Mouse (Mus musculus): Measurements from ENCODE around the gene Lmtk3. TPM values are rescaled to one million over a fixed set of nuclear protein-coding genes. Genes with fewer than 3 reads are reported as not detected.
A peak's percentile ranks its signal among the peaks of the same experiment; 100 is the strongest.

Gene Lmtk3
- polyA plus RNA-seq, 1 experiment from 2014 or later = 2.1 TPM

- H3K36me3 ChIP-seq (replicated peaks) = peaks cover 54% of the 10 kb centered on the region
- peaks cover 36% of the 10 kb centered on the region for H3K4me1 ChIP-seq
- H3K4me3 ChIP-seq = peak overlapping the region; percentile 37; the same call in 1 of the 2 replicates
- 37% methylated on average over 7 of the region's 7 CpGs for WGBS
- no peaks in the 10 kb centered on the region for H3K9me3 ChIP-seq
- DNase-seq (ENCODE audit: low spot score) = no peak
- peaks cover 60% of the 10 kb centered on the region for H3K27me3 ChIP-seq (replicated peaks; ENCODE audit: low read depth, poor library complexity, severe bottlenecking)
- no peak overlapping the region for H3K27ac ChIP-seq (replicated peaks)
Measured at GRCm38 (mm10) chr7:45800001-45800400, 16.5 kb downstream of the Lmtk3 start.

- no peak overlapping the region for H3K27ac ChIP-seq (replicated peaks)
- peak overlapping the region; percentile 37 for H3K4me3 ChIP-seq
- DNase-seq (ENCODE audit: low spot score) = peak; percentile 64
- peaks cover 54% of the 10 kb centered on the region for H3K27me3 ChIP-seq (replicated peaks; ENCODE audit: low read depth, poor library complexity, severe bottlenecking)
- H3K9me3 ChIP-seq = no peaks in the 10 kb centered on the region
- peaks cover 37% of the 10 kb centered on the region for H3K4me1 ChIP-seq
- 18% methylated on average over 25 of the region's 25 CpGs for WGBS
- H3K36me3 ChIP-seq (replicated peaks) = peaks cover 48% of the 10 kb centered on the region
Measured at GRCm38 (mm10) chr7:45800546-45801204, 17.1 kb downstream of the Lmtk3 start.

- Histone ChIP-seq H3K4me1 (peaks cover 41% of the 10 kb centered on the region), H3K9me3 (no peaks in the 10 kb centered on the region), H3K4me3 (peak overlapping the region; percentile 37), H3K27me3 (replicated peaks; ENCODE audit: low read depth, poor library complexity, severe bottlenecking) (peaks cover 47% of the 10 kb centered on the region), H3K36me3 (replicated peaks) (peaks cover 48% of the 10 kb centered on the region), H3K27ac (replicated peaks) (no peak overlapping the region)
- peak; percentile 93 for DNase-seq (ENCODE audit: low spot score)
- WGBS = 3% methylated on average over 12 of the region's 12 CpGs
Measured at GRCm38 (mm10) chr7:45801348-45801747, 17.8 kb downstream of the Lmtk3 start.

- H3K4me3 ChIP-seq = no peak overlapping the region
- H3K27ac ChIP-seq (replicated peaks) = no peak overlapping the region
- WGBS = 91% methylated on average over 6 of the region's 6 CpGs
- no peak for DNase-seq (ENCODE audit: low spot score)
- peaks cover 50% of the 10 kb centered on the region for H3K36me3 ChIP-seq (replicated peaks)
- H3K27me3 ChIP-seq (replicated peaks; ENCODE audit: low read depth, poor library complexity, severe bottlenecking) = peaks cover 35% of the 10 kb centered on the region
- H3K9me3 ChIP-seq = no peaks in the 10 kb centered on the region
- H3K4me1 ChIP-seq = peaks cover 34% of the 10 kb centered on the region
Measured at GRCm38 (mm10) chr7:45802551-45802950, 19.0 kb downstream of the Lmtk3 start.

GRCm38 (mm10) chr7:45805941-45806340 is 22.4 kb downstream of the Lmtk3 start:
- Histone ChIP-seq H3K27me3 (replicated peaks; ENCODE audit: low read depth, poor library complexity, severe bottlenecking) (peaks cover 1% of the 10 kb centered on the region), H3K27ac (replicated peaks) (no peak overlapping the region), H3K9me3 (no peaks in the 10 kb centered on the region), H3K4me1 (peaks cover 19% of the 10 kb centered on the region), H3K4me3 (no peak overlapping the region), H3K36me3 (replicated peaks) (peaks cover 84% of the 10 kb centered on the region)
- WGBS = 63% methylated on average over 5 of the region's 5 CpGs
- DNase-seq (ENCODE audit: low spot score) = no peak

GRCm38 (mm10) chr7:45808471-45808870 is 24.9 kb downstream of the Lmtk3 start:
- H3K36me3 ChIP-seq (replicated peaks) = peaks cover 83% of the 10 kb centered on the region
- WGBS = 52% methylated on average over 11 of the region's 11 CpGs

GRCm38 (mm10) chr7:45809276-45810075 is 25.9 kb downstream of the Lmtk3 start:
- WGBS = 90% methylated on average over 14 of the region's 14 CpGs
- Histone ChIP-seq H3K36me3 (replicated peaks) (peaks cover 74% of the 10 kb centered on the region), H3K4me1 (peaks cover 32% of the 10 kb centered on the region), H3K27me3 (replicated peaks; ENCODE audit: low read depth, poor library complexity, severe bottlenecking) (no peaks in the 10 kb centered on the region), H3K27ac (replicated peaks) (no peak overlapping the region), H3K4me3 (no peak overlapping the region), H3K9me3 (no peaks in the 10 kb centered on the region)
- DNase-seq (ENCODE audit: low spot score) = no peak

More at GRCm38 (mm10) chr7:45808471-45808870, 24.9 kb downstream of the Lmtk3 start:
- H3K9me3 ChIP-seq = no peaks in the 10 kb centered on the region
- peaks cover 32% of the 10 kb centered on the region for H3K4me1 ChIP-seq
- no peak for DNase-seq (ENCODE audit: low spot score)
- peak overlapping the region; percentile 0; the same call in 1 of the 2 replicates for H3K4me3 ChIP-seq
- H3K27ac ChIP-seq (replicated peaks) = no peak overlapping the region
- H3K27me3 ChIP-seq (replicated peaks; ENCODE audit: low read depth, poor library complexity, severe bottlenecking) = no peaks in the 10 kb centered on the region

- Histone ChIP-seq H3K4me1 (peaks cover 41% of the 10 kb centered on the region), H3K9me3 (no peaks in the 10 kb centered on the region), H3K36me3 (replicated peaks) (peaks cover 51% of the 10 kb centered on the region), H3K27me3 (replicated peaks; ENCODE audit: low read depth, poor library complexity, severe bottlenecking) (no peaks in the 10 kb centered on the region), H3K27ac (replicated peaks) (peak overlapping the region; percentile 100), H3K4me3 (peak overlapping the region; percentile 98)
- 86% methylated on average over 8 of the region's 8 CpGs for WGBS
- no peak for DNase-seq (ENCODE audit: low spot score)
Measured at GRCm38 (mm10) chr7:45812921-45813320, 29.4 kb downstream of the Lmtk3 start.

GRCm38 (mm10) chr7:45813787-45814779 is 30.5 kb downstream of the Lmtk3 start, which contains the start of gene Cyth2:
TSS of gene Cyth2 (minus strand) at chr7:45814581.
- Histone ChIP-seq H3K4me3 (peak within 1 kb of the TSS; percentile 98), H3K9me3 (no peaks in the 10 kb centered on the region), H3K27ac (replicated peaks) (peak within 1 kb of the TSS; percentile 100), H3K36me3 (replicated peaks) (peaks cover 39% of the 10 kb centered on the region), H3K27me3 (replicated peaks; ENCODE audit: low read depth, poor library complexity, severe bottlenecking) (peaks cover 11% of the 10 kb centered on the region), H3K4me1 (peaks cover 36% of the 10 kb centered on the region)
- under 1% methylated on average over 92 of the region's 92 CpGs for WGBS
- peak; percentile 100 for DNase-seq (ENCODE audit: low spot score)

- Histone ChIP-seq H3K9me3 (no peaks in the 10 kb centered on the region), H3K27ac (replicated peaks) (peak overlapping the region; percentile 100)
- WGBS = 3% methylated on average over 5 of the region's 5 CpGs
Measured at GRCm38 (mm10) chr7:45814841-45815240, 31.3 kb downstream of the Lmtk3 start.

GRCm38 (mm10) chr7:45815323-45815983 is 31.9 kb downstream of the Lmtk3 start:
- H3K9me3 ChIP-seq = no peaks in the 10 kb centered on the region
- no peak for DNase-seq (ENCODE audit: low spot score)
- peaks cover 43% of the 10 kb centered on the region for H3K4me1 ChIP-seq
- peak overlapping the region; percentile 100 for H3K27ac ChIP-seq (replicated peaks)
- H3K27me3 ChIP-seq (replicated peaks; ENCODE audit: low read depth, poor library complexity, severe bottlenecking) = peaks cover 24% of the 10 kb centered on the region
- 39% methylated on average over 10 of the region's 10 CpGs for WGBS
- H3K4me3 ChIP-seq = peak overlapping the region; percentile 98
- peaks cover 26% of the 10 kb centered on the region for H3K36me3 ChIP-seq (replicated peaks)

More at GRCm38 (mm10) chr7:45814841-45815240, 31.3 kb downstream of the Lmtk3 start:
- Histone ChIP-seq H3K27me3 (replicated peaks; ENCODE audit: low read depth, poor library complexity, severe bottlenecking) (peaks cover 17% of the 10 kb centered on the region), H3K4me3 (peak overlapping the region; percentile 98), H3K36me3 (replicated peaks) (peaks cover 32% of the 10 kb centered on the region), H3K4me1 (peaks cover 41% of the 10 kb centered on the region)
- no peak for DNase-seq (ENCODE audit: low spot score)
